Mouse (Mus musculus) olfactory bulb, adult 2 months (tissue): ENCODE results near the gene Iqck.

Source experiments
- CTCF ChIP-seq: fragments of 200-500 bp; IDR thresholded peaks from 2 replicates; pipeline ENCODE4 v1.5.1; 2012; ENCODE audit warnings: low read depth, mild to moderate bottlenecking, low read length, moderate library complexity; ENCODE audit not compliant: insufficient read depth
- POLR2A ChIP-seq: fragments of 200-500 bp; IDR thresholded peaks from 2 replicates; pipeline ENCODE4 v1.6.1; 2012; ENCODE audit warnings: mild to moderate bottlenecking, low read depth, low read length, moderate library complexity; ENCODE audit not compliant: insufficient read depth

- TF ChIP-seq CTCF (no peak), POLR2A (no peak)
These were observed 42.0 kb upstream of the Iqck start for GRCm38 (mm10) chr7:118813592-118813991.
